Mouse (Mus musculus) embryonic stem cell, embryonic (primary cell): Measurements from ENCODE around the gene Wrap53.

ENCODE experiments used
- CTCF ChIA-PET, 4 experiments: fragments of 300-600 bp in 2 of 4; fragments of 350-600 bp in 2 of 4; sonication (Branson Sonifier 250); formaldehyde crosslinking; loops; one replicate each; lab custom pipeline; 2022; ENCODE audit warnings: inconsistent platforms in 2 of 4; lab: Charles Lee
- POLR2A ChIA-PET, 4 experiments: fragments of 300-600 bp in 2 of 4; fragments of 350-600 bp in 2 of 4; sonication (Branson Sonifier 250); formaldehyde crosslinking; loops; one replicate each; lab custom pipeline; 2022; ENCODE audit warnings: antibody characterized with exemption in 4 of 4, inconsistent platforms in 1 of 4; lab: Charles Lee

Gene Wrap53

DNA sequence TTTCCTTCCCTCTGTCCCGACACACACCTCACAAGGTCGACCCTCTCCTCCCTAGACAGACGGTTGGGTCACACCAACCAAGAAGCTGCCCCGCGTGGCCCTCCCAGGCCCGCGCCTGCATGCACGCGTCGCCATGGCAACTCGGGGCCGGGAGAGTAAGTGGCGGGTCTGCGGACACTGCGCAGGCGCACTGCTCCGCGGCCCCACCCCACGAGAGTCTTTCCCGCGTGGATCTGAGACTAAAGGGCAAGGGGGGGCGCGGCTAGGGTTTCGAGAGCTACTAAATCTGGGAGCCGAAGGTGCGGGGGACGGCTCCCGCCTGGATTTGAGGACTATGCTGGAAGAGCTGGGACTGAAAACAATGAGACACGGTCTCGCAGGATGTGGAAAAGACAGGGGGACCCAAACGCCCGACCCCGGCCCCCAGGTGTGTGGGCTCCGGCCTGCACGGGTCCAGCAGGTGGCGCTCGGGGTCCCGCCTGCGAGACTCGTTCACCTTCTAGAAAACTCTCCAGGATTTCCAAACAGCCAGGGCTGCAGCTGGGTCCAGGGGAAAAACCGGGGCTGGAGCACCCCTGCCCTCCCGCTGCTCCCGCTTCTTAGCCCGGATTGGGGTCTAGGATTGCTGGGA lies 33.5 kb downstream of the Wrap53 start:
- ChIA-PET POLR2A (interaction anchor here (0.5 to 10.6 kb wide), 75 partner anchors 9 to 578 kb away, joined by 3 to 110 read pairs (median 4); partner anchors contain the start of genes Efnb3 (in 4 of the 4), Trp53 (in 3 of the 4), Wrap53 (in 3 of the 4) and Atp1b2 (in 2 of the 4)), CTCF (interaction anchor here (0.5 to 4.0 kb wide), 73 partner anchors 9 to 1059 kb away, joined by 3 to 38 read pairs (median 4); partner anchors contain the start of genes Trp53 (in 4 of the 4), Wrap53 (in 4 of the 4), Efnb3 (in 3 of the 4) and Fxr2 (in 2 of the 4))

DNA sequence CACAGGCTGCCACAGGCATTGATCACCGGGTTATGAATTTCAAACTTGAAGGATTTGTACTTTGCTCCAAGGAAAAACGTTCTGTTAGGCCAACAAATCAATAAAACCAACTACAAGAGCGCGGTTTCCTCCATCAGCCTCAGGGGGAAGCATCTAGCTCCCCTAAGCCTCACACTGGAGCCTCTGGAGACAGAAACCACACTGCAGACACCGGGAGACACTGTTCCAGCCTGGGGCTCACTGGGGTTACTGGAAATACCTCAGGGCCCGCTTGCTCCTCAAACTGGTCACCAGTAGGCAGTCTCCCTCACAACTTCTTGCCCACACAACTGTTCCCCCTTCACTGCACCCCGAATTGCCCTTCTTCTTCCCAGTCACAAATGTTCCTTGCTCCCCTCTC lies 34.1 kb downstream of the Wrap53 start:
- ChIA-PET POLR2A (interaction anchor here (0.5 to 10.6 kb wide), 43 partner anchors 8 to 664 kb away, joined by 3 to 110 read pairs (median 6); partner anchors contain the start of genes Efnb3 (in 4 of the 4), Trp53 (in 3 of the 4), Wrap53 (in 3 of the 4) and Gps2 (in 2 of the 4)), CTCF (interaction anchor here (0.6 to 4.0 kb wide), 41 partner anchors 8 to 631 kb away, joined by 3 to 38 read pairs (median 5); partner anchors contain the start of genes Efnb3 (in 3 of the 4), Atp1b2 (in 1 of the 4), Fxr2 (in 1 of the 4) and Mpdu1 (in 1 of the 4))

DNA sequence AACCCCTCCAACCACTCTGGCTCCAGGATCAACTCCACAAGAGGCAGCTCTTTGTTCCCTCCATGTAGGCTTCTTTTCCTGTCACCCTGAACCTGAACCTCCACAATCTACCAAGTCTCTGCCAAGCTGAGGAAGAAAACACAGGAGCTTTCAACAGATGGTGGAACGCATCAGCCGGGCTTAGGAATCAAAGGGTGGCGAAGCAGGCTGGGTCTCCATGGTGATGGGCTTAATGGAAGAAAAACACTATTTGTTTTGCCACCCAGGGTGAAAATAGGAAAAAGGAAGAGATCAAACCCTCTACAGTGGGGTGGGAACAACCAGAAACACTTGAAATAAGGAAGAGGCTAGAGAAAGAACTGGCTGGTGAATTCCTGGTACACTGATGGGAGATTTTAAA lies 36.5 kb downstream of the Wrap53 start:
- POLR2A ChIA-PET = interaction anchor here in 2 of 4 experiments (0.8 to 10.6 kb wide), 5 partner anchors 14 to 220 kb away, joined by 3 to 110 read pairs (median 3); partner anchors contain the start of genes Cntrob (in 1 of the 2), Efnb3 (in 1 of the 2), Trappc1 (in 1 of the 2) and Trp53 (in 1 of the 2)
- CTCF ChIA-PET = interaction anchor here in 1 of 4 experiments (0.6 to 1.7 kb wide), 3 partner anchors 37 to 278 kb away, joined by 3 to 6 read pairs (median 4); partner anchors contain the start of genes Trp53 and Wrap53

DNA sequence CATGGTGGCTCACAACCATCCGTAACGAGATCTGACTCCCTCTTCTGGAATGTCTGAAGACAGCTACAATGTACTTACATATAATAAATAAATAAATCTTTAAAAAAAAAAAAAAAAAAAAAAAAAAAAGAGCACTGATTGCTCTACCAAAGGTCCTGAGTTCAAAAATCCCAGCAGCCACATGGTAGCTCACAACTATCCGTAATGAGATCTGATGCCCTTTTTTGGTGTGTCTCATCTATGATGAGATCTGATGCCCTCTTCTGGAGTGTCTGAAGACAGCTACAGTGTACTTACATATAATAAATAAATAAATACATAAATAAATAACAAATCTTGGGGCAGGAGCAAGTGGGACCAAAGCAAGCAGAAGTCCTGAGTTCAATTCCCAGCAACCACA lies 38.3 kb downstream of the Wrap53 start:
- POLR2A ChIA-PET = interaction anchor here (0.6 to 1.6 kb wide), 17 partner anchors 10 to 442 kb away, joined by 3 to 11 read pairs (median 3); partner anchors contain the start of genes Trp53 (in 3 of the 4), Wrap53 (in 3 of the 4) and Tnfsf13 (in 1 of the 4)

DNA sequence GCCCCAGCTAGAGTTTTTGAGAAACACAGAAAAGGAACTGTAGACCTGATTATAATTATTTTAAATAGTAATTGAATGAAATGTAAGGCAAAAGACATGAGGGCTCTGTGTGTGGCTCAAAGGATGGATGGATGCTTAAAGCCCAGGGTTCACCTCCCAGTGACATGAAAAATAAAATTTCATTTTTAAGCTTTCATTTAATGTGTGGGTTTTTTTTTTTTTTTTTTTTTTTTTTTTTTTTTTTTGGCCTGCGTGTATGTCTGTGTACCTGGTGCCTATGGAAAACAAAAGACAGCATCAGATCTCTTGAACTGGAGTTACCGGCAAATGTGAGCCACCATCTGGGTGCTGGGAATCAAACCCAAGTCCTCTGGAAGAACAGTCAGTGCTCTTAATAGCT lies 39.4 kb downstream of the Wrap53 start:
- POLR2A ChIA-PET = interaction anchor here (0.6 to 1.6 kb wide), 15 partner anchors 9 to 375 kb away, joined by 3 to 11 read pairs (median 3); partner anchors contain the start of genes Cntrob (in 1 of the 4), Gps2 (in 1 of the 4) and Trappc1 (in 1 of the 4)
- CTCF ChIA-PET = interaction anchor here in 3 of 4 experiments (0.6 to 0.8 kb wide), 4 partner anchors 73 to 488 kb away, joined by 3 to 6 read pairs (median 5); no protein-coding TSS in a partner anchor

More for the DNA sequence above, 38.3 kb downstream of the Wrap53 start:
- CTCF ChIA-PET = interaction anchor here in 3 of 4 experiments (0.6 to 1.2 kb wide), 7 partner anchors 15 to 1042 kb away, joined by 3 to 14 read pairs (median 6); partner anchors contain the start of genes Trp53 (in 1 of the 3) and Wrap53 (in 1 of the 3)

DNA sequence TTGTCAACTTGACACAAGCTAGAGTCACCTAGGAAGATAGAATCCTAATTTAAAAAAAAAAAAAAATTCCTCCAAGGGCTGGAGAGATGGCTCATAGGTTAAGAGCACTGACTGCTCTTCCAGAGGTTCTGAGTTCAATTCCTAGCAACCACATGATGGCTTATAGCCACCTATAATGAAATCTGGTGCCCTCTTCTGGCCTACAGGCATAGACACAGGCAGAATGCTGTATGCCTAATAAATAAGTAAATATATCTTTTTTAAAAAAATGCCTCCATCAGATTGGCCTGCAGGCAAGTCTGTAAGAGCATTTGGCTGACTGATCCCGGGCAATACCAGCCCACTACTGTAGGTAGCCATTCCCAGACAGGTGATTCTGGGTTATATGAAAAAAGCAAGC lies 45.1 kb downstream of the Wrap53 start:
- ChIA-PET CTCF (interaction anchor here in 3 of 4 experiments (0.6 to 0.9 kb wide), 5 partner anchors 11 to 164 kb away, joined by 3 to 4 read pairs (median 3); no protein-coding TSS in a partner anchor), POLR2A (interaction anchor here in 2 of 4 experiments (0.6 to 0.7 kb wide), 3 partner anchors 45 to 70 kb away, joined by 3 to 5 read pairs (median 4); partner anchors contain the start of genes Trp53 (in 1 of the 2) and Wrap53 (in 1 of the 2))

DNA sequence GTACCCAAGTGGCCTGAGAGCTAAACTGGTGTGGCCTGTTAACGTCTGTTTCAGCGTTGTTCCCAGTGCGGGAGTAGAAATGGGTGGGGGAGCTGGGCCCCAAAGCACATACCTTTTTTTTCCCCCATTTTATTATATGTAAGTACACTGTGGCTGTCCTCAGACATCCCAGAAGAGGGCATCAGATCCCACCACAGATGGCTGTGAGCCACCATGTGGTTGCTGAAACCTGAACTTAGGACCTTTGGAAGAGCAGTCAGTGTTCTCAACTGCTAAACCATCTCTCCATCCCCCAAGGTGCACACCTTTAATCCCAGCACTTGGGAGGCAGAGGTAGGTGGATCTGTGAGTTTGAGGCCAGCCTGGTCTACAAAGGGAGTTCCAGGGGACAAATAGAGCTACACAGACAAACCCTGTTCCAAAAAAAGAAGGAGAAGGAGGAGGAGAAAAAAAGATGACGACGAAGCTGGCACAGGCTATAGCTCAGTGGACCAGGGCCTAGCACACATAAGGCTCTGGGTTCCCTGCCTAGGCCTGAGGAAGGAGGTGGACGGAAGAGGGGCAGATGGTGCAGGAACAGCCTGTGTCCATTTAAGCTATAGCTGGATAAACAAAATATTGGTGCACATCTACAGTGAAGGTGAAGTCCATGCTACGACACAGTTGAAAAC lies 47.4 kb downstream of the Wrap53 start:
- POLR2A ChIA-PET = interaction anchor here (0.6 to 4.5 kb wide), 16 partner anchors 8 to 133 kb away, joined by 3 to 15 read pairs (median 4); partner anchors contain the start of genes Trp53 (in 2 of the 4), Wrap53 (in 2 of the 4), Efnb3 (in 1 of the 4) and Sat2 (in 1 of the 4)
- CTCF ChIA-PET = interaction anchor here (0.6 to 5.1 kb wide), 17 partner anchors 14 to 275 kb away, joined by 3 to 38 read pairs (median 3); no protein-coding TSS in a partner anchor

DNA sequence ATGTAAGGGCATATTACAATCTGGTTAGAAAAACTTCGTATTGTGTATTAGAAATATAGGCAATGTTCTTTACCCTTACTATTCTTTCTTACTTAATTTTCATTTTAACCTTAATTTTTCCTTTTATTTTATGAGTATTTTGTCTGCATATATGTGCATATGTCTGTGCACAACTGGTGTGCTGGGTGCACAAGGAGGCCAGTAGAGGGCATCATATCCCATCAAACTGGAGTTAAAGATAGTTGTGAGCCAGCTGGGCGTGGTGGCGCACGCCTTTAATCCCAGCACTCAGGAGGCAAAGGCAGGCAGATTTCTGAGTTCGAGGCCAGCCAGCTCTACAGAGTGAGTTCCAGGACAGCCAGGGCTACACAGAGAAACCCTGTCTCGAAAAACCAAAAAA lies 49.3 kb downstream of the Wrap53 start:
- ChIA-PET CTCF (interaction anchor here (0.6 to 5.1 kb wide), 36 partner anchors 8 to 418 kb away, joined by 3 to 38 read pairs (median 3); partner anchors contain the start of genes Sat2 (in 2 of the 4), Efnb3 (in 1 of the 4) and Sox15 (in 1 of the 4)), POLR2A (interaction anchor here (0.7 to 4.5 kb wide), 22 partner anchors 10 to 1056 kb away, joined by 3 to 15 read pairs (median 5); partner anchors contain the start of genes Trp53 (in 3 of the 4), Wrap53 (in 3 of the 4), Efnb3 (in 1 of the 4) and Sox15 (in 1 of the 4))

DNA sequence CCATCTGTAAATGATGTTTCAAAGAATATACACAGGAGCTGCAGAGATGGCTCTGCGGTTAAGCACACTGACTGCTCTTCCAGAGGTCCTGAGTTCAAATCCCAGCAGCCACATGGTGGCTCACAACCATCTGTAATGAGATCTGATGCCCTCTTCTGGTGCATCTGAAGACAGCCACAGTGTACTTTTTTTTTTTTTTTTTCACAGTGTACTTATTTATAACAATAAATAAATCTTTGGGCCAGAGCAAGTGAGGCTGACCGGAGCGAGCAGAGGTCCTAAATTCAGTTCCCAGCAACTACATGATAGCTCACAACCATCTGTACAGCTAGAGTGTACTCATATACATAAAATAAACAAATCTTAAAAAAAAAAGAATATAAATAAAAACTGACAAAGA lies 49.8 kb downstream of the Wrap53 start:
- ChIA-PET CTCF (interaction anchor here (0.6 to 5.1 kb wide), 30 partner anchors 9 to 419 kb away, joined by 3 to 38 read pairs (median 4); partner anchors contain the start of gene Sox15 (in 1 of the 4)), POLR2A (interaction anchor here (0.7 to 4.5 kb wide), 24 partner anchors 9 to 1055 kb away, joined by 3 to 15 read pairs (median 4); partner anchors contain the start of genes Trp53 (in 3 of the 4), Wrap53 (in 3 of the 4), Efnb3 (in 1 of the 4) and Sox15 (in 1 of the 4))

DNA sequence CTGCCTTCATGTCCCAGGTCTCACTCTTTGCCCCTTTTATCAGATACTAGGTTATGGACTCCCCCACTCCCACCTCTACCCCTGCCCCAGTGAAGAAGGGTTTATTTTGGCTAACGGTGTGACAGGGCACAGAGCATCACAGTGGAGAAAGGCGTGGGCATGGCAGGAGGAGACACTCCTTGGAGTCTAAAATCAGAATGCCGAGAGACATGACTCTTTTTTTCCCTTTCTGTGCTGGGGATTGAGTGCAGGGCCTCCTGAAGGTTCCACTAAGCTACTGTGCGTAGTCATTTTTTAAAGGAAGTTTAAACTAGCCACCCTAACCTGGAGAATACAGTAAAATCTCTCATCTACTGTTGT lies 52.0 kb downstream of the Wrap53 start:
- ChIA-PET POLR2A (interaction anchor here in 3 of 4 experiments (0.7 to 1.6 kb wide), 5 partner anchors 10 to 513 kb away, joined by 3 read pairs; no protein-coding TSS in a partner anchor), CTCF (interaction anchor here in 3 of 4 experiments (0.6 to 1.3 kb wide), 3 partner anchors 14 to 66 kb away, joined by 3 to 4 read pairs (median 3); no protein-coding TSS in a partner anchor)

DNA sequence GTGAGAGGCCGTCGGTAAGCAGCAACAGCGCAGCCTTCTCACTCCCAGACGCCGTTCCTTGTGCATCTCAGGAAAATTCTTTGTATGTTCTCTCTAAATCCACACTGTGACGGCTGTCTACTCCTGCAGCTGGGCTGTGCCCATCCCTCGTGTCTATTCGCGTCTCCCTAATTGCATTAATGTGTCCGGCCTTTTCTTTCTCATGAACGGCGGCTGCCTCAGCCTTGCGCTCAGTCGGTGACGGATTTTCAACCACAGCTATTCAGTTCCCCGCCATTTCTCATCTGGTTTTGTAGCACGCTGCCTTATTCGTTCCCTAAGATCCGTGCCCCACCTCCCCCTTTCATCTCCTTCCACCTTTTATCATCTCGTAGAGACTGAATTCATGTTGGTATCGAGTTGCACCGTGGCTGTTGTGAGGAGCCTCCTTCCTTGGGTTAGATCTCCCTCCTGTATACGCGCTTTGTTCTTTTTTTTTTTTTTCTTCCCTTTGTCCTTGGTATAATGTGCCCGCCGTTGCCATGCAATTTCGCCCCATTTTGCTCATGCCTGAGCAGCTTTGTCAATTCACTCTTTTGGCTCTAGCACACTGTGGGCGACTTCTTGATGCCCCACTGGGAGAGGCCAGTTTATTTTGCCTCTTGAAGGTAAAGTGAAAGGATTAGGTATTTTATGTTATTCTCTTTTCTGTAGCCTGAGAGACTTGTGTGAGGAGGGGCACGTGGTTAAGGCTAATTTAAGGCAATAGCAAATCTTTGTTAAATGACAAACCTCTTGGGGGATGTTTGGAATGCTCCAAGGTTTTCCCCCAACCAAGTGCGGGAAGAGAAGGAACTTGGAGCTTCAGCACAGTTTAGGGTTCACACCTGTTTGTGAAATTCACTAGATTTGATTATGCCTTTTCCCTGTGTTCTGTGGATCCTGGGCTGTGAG lies 52.7 kb downstream of the Wrap53 start:
- POLR2A ChIA-PET = interaction anchor here (0.6 to 1.6 kb wide), 11 partner anchors 10 to 512 kb away, joined by 3 to 5 read pairs (median 3); no protein-coding TSS in a partner anchor
- CTCF ChIA-PET = interaction anchor here in 3 of 4 experiments (0.5 to 1.3 kb wide), 4 partner anchors 13 to 71 kb away, joined by 3 to 5 read pairs (median 4); no protein-coding TSS in a partner anchor

DNA sequence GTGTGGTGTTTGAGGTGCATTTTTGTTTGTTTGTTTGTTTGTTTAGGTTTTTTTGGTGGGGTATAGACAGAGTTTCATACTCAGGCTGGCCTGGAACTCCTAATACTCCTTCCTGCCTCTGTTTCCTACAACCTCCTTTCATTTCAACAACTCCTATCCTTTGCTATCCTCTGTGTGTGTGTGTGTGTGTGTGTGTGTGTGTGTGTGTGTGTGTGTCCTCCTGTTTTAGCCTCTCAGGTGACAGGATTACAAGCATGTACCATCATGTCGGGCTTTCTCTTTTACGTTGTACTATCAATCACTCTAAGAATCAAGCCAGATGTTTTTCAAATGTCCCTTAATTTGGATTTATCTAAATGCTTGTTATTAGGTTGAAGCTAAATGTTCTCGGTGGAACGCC lies 53.4 kb downstream of the Wrap53 start:
- ChIA-PET CTCF (no interaction called here), POLR2A (interaction anchor here in 3 of 4 experiments (0.6 to 1.6 kb wide), 8 partner anchors 10 to 315 kb away, joined by 3 to 5 read pairs (median 3); no protein-coding TSS in a partner anchor)

DNA sequence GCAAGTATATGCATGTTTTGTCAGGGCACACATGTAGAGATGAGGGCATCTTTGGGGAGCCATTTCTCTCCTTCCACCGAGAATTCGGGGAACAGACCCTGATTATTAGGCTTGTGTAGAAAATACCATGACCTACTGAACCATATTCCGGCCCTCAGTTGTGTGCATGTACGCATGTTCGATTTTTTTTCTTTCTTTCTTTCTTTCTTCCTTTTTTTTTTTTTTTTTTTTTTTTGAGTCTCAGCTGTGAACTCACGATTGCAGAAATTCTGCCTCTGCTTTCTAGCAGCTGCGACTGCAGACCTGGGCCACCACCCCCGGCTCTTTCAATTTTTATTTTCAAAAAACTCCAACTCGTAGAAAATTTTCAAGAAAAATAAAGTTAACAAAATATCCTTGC lies 54.4 kb downstream of the Wrap53 start:
- ChIA-PET CTCF (interaction anchor here in 1 of 4 experiments (0.6 kb wide), 2 partner anchors 22 to 259 kb away, joined by 3 read pairs; no protein-coding TSS in a partner anchor), POLR2A (interaction anchor here in 2 of 4 experiments (0.7 to 1.3 kb wide), 3 partner anchors 12 to 177 kb away, joined by 3 to 4 read pairs (median 4); no protein-coding TSS in a partner anchor)

DNA sequence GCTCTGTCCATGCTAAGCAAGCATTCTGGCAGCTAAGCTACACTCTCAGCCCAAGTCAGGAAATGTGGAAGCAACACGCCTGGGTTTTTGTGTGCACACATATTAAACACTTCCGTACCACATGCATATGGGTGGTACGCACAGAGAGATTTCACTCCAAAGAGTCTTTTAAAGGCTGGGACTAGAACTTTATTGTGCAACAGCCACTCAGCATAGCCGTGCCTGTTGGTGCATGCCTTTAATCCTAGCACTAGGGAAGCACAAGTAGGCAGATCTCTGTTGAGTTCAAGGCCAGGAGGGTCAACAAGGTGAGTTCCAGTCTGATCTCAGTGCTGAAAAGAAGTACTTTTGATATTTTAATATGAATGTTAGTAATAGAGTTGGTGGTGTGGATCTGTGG lies 56.4 kb downstream of the Wrap53 start:
- POLR2A ChIA-PET = interaction anchor here in 3 of 4 experiments (0.6 to 1.8 kb wide), 7 partner anchors 9 to 289 kb away, joined by 3 to 8 read pairs (median 5); partner anchors contain the start of genes Mpdu1 (in 1 of the 3), Trp53 (in 1 of the 3) and Wrap53 (in 1 of the 3)
- CTCF ChIA-PET = interaction anchor here in 2 of 4 experiments (0.6 to 0.8 kb wide), 2 partner anchors 91 to 267 kb away, joined by 5 to 7 read pairs; no protein-coding TSS in a partner anchor

DNA sequence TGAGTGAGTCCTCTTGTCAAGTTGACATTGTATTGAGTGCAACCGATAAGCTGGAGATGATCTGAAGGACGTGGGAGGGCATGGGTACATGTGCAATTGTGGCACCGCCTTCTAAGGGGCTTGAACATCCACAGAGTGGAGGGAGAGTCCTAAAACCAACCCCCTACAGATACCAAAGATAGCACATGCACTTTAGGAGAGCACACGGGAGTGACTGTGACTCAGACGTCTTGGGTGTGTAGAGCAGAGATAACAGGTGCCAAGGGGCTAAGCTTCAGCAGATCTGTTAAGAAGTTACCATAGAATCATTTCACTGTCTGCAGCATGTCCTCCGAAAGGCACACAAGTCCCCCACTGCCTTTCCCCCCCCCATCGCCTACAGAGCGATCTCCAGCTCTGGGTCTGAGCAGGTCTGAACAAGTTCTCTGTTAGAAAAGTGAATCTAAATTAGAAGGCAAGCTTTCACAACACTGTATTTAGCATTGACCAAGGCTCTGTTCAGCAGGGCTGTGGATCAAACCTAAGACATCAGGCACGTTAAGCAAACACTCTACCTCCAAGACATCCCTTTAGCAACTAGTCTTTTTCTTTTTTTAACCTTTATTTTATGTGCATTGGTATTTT lies 58.4 kb downstream of the Wrap53 start:
- ChIA-PET POLR2A (interaction anchor here in 2 of 4 experiments (0.6 to 2.5 kb wide), 13 partner anchors 8 to 287 kb away, joined by 3 to 14 read pairs (median 3); partner anchors contain the start of genes Cd68 (in 1 of the 2), Cntrob (in 1 of the 2), Cyb5d1 (in 1 of the 2) and Naa38 (in 1 of the 2)), CTCF (interaction anchor here (0.5 to 1.8 kb wide), 9 partner anchors 8 to 253 kb away, joined by 3 to 8 read pairs (median 4); no protein-coding TSS in a partner anchor)
